Mouse (Mus musculus) effector memory CD4-positive, alpha-beta T cell, adult 7 months (primary cell): ENCODE measurements around the gene N4bp2. TPM values are rescaled to one million over a fixed set of nuclear protein-coding genes. Genes with fewer than 3 reads are reported as not detected.

ENCODE experiments used
- polyA plus RNA-seq: library from polyadenylated mRNA; unstranded; fragments of 100-300 nt; shearing (Covaris generic); gene quantifications from one replicate; pipeline ENCODE4 v1.2.1, GENCODE M21; 2017

N4bp2 gene
- 9.5 TPM for polyA plus RNA-seq

GRCm38 (mm10) chr5:65763088-65763915 lies at the start of gene N4bp2:
N4bp2 (plus strand) TSS chr5:65763521.

DNA sequence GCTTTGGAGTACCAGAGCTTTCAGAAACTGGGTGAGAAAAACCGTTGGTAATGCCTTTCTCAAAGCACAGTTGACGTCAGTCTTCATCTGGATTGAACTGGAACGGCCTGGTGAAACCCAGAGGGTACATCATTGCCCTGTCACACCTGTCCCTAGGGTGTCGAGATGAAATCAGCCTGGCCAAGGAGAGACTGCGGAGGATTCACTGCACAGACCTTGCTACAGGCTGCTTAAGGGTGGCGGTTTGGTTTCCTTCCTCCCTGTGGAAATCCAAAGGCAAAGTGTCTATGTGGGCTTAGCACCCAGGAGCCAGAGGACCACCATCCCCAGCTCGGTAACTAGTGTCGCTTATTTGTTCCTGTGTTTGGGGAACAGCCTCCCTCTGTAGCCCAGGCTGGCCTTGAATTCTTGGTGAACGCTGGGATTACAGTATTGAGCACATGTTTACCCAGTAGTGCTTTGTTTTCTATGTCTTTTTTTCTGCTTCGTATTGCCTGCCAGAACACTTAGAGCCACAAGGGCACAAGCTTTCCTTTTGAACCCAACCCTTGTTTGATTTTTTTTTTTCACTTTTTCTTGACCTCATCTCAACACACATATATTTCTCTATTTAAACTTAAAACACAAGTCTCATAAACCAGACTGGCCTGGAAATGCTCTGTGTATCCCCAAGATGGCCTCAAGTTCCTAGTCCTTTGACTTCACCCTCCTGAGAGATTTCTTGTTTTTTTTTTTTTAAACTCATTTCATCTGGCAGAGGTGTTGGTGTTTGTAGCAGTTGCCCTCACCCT lies 98.0 kb downstream of the N4bp2 start, which contains the start of gene Rhoh:
TSS of gene Rhoh (plus strand) at position 60 of the 791 bp plus-strand sequence.

Other genes with a start within 250 kb of the N4bp2 start
- gene Smim14, start 226.3 kb upstream of the N4bp2 start, polyA plus RNA-seq = 121 TPM
- gene Ube2k, start 226.3 kb upstream of the N4bp2 start, polyA plus RNA-seq = 115 TPM
- gene Pds5a, start 65.2 kb upstream of the N4bp2 start, polyA plus RNA-seq = 108 TPM
- 176 TPM for gene Rhoh, start 97.7 kb downstream of the N4bp2 start, polyA plus RNA-seq
- gene Chrna9, start 171.4 kb downstream of the N4bp2 start, polyA plus RNA-seq = not detected
- gene 9130230L23Rik, start 240.8 kb downstream of the N4bp2 start, polyA plus RNA-seq = 1.2 TPM